Mouse (Mus musculus): Measurements from ENCODE around the gene Ndn. TPM values are rescaled to one million over a fixed set of nuclear protein-coding genes. Genes with fewer than 3 reads are reported as not detected.

Gene Ndn
- polyA plus RNA-seq, 1 experiment, result 0.48 TPM

DNA sequence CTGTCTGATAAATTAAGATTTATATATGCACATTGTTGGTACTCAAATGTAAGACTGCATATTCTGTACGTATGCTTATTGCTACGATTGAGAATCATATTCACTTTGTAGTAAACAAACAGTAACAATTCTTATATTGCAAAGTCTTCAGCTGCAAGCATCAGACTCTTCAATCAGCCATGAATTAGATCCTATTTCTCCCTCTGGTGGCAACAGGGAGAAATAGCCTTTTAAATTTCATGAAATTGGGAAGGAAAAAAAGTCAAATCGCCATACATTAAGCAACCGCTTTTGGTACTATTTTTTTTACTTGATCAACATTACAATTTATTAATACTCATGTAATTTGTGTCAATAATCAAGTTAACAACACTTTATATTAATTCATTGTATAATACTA lies 41.9 kb downstream of the Ndn start:
- no peak for TF ChIP-seq TCF3 (IDR thresholded peaks at IDR 0.05; ENCODE audit: insufficient read length, low read depth)
- TF ChIP-seq POLR2AphosphoS2 (IDR thresholded peaks at IDR 0.05; ENCODE audit: insufficient read length, low read depth), result no peak
- no peak for TF ChIP-seq USF1 (IDR thresholded peaks at IDR 0.05; ENCODE audit: low read depth)
- TF ChIP-seq POLR2A (IDR thresholded peaks at IDR 0.05; ENCODE audit: insufficient read length, low read depth), result no peak
- TF ChIP-seq CEBPB (IDR thresholded peaks at IDR 0.05; ENCODE audit: insufficient read depth, poor library complexity, severe bottlenecking), result no peak
- no peak for TF ChIP-seq MYOD1 (IDR thresholded peaks at IDR 0.05; ENCODE audit: control insufficient read depth in 1 of 3, insufficient read length in 2 of 3, low read depth in 2 of 3)
- TF ChIP-seq REST (IDR thresholded peaks at IDR 0.05; ENCODE audit: insufficient read depth, insufficient read length), result no peak
- no peak for TF ChIP-seq SRF (IDR thresholded peaks at IDR 0.05; ENCODE audit: control insufficient read depth, insufficient read length, low read depth)
- TF ChIP-seq E2F4 (IDR thresholded peaks at IDR 0.05; ENCODE audit: insufficient read depth), result no peak
- TF ChIP-seq TCF12 (IDR thresholded peaks at IDR 0.05; ENCODE audit: insufficient read depth, poor library complexity, severe bottlenecking), result no peak
- no peak for TF ChIP-seq MAX (IDR thresholded peaks at IDR 0.05; ENCODE audit: low read depth)
- no peak overlapping the region for H3K4me3 ChIP-seq
- no peak overlapping the region for H3K4me2 ChIP-seq (ENCODE audit: low read depth)
- H3K79me2 ChIP-seq (ENCODE audit: control insufficient read depth, insufficient read depth), result no peaks in the 10 kb centered on the region
- H3K36me3 ChIP-seq (ENCODE audit: control insufficient read depth, insufficient read depth), result no peaks in the 10 kb centered on the region
- H3K27me3 ChIP-seq (ENCODE audit: control insufficient read depth, insufficient read depth, insufficient read length), result no peaks in the 10 kb centered on the region
- H3ac ChIP-seq (ENCODE audit: control insufficient read depth, insufficient read length), result no peak overlapping the region

- H3ac ChIP-seq (ENCODE audit: control insufficient read depth, insufficient read length), result no peak overlapping the region
- H3K27me3 ChIP-seq (ENCODE audit: control insufficient read depth, insufficient read depth, insufficient read length), result no peaks in the 10 kb centered on the region
- no peaks in the 10 kb centered on the region for H3K36me3 ChIP-seq (ENCODE audit: control insufficient read depth, insufficient read depth)
- no peak overlapping the region for H3K4me3 ChIP-seq
- TF ChIP-seq TCF3 (IDR thresholded peaks at IDR 0.05; ENCODE audit: insufficient read length, low read depth), result no peak
- TF ChIP-seq MYOD1 (IDR thresholded peaks at IDR 0.05; ENCODE audit: control insufficient read depth in 1 of 3, insufficient read length in 2 of 3, low read depth in 2 of 3), result no peak
- no peak for TF ChIP-seq SRF (IDR thresholded peaks at IDR 0.05; ENCODE audit: control insufficient read depth, insufficient read length, low read depth)
- TF ChIP-seq POLR2AphosphoS2 (IDR thresholded peaks at IDR 0.05; ENCODE audit: insufficient read length, low read depth), result no peak
- no peak for TF ChIP-seq CEBPB (IDR thresholded peaks at IDR 0.05; ENCODE audit: insufficient read depth, poor library complexity, severe bottlenecking)
- no peak for TF ChIP-seq POLR2A (IDR thresholded peaks at IDR 0.05; ENCODE audit: insufficient read length, low read depth)
- TF ChIP-seq E2F4 (IDR thresholded peaks at IDR 0.05; ENCODE audit: insufficient read depth), result no peak
- TF ChIP-seq MAX (IDR thresholded peaks at IDR 0.05; ENCODE audit: low read depth), result no peak
- TF ChIP-seq MYOG (IDR thresholded peaks at IDR 0.05; ENCODE audit: control insufficient read depth in 1 of 3, insufficient read depth in 1 of 3, insufficient read length in 2 of 3, low read depth in 2 of 3), result no peak
- no peak for TF ChIP-seq REST (IDR thresholded peaks at IDR 0.05; ENCODE audit: insufficient read depth, insufficient read length)
- no peak for TF ChIP-seq USF1 (IDR thresholded peaks at IDR 0.05; ENCODE audit: low read depth)
- no peak overlapping the region for H3K4me2 ChIP-seq (ENCODE audit: low read depth)
- no peaks in the 10 kb centered on the region for H3K79me2 ChIP-seq (ENCODE audit: control insufficient read depth, insufficient read depth)
Observed at GRCm38 (mm10) chr7:62392202-62392601, 45.8 kb downstream of the Ndn start.

Other genes with a start within 250 kb of the Ndn start
- gene Magel2, start 30.4 kb downstream of the Ndn start, polyA plus RNA-seq (2012; fragmentation: generic; extraction: Trizol), result not detected
- 1.3 TPM for gene Mkrn3, start 73.6 kb downstream of the Ndn start, polyA plus RNA-seq (2012; fragmentation: generic; extraction: Trizol)
- gene Peg12, start 117.9 kb downstream of the Ndn start, polyA plus RNA-seq (2012; fragmentation: generic; extraction: Trizol), result 1.5 TPM